Mouse (Mus musculus) layer of hippocampus, postnatal 25 days (tissue): ENCODE measurements around the gene A730049H05Rik. TPM values are rescaled to one million over a fixed set of nuclear protein-coding genes. Genes with fewer than 3 reads are reported as not detected.

Experiments used
- DNase-seq, 2 experiments: peaks; one replicate each; pipeline ENCODE4 v3.0.0; 2022; ENCODE audit warnings: mixed read lengths in 2 of 2, low spot score in 1 of 2; ENCODE audit errors: extremely low spot score in 1 of 2
- total RNA-seq, 2 experiments: library from RNA; stranded (reverse); gene quantifications; 2 replicates each; pipeline ENCODE4 v1.2.3; 2021

The A730049H05Rik gene
- total RNA-seq, 2 experiments from 2014 or later: 0.12 TPM; not detected in 1

GRCm38 (mm10) chr6:92826561-92826960, 10.3 kb downstream of the A730049H05Rik start:
- DNase-seq: no peak

- DNase-seq: no peak
These were observed 11.1 kb downstream of the A730049H05Rik start for GRCm38 (mm10) chr6:92827360-92827759.

- DNase-seq: no peak
These were observed 12.9 kb downstream of the A730049H05Rik start for GRCm38 (mm10) chr6:92829148-92829547.

- DNase-seq: no peak
These were observed 14.8 kb downstream of the A730049H05Rik start for GRCm38 (mm10) chr6:92831106-92831505.

- no peak for DNase-seq
These were observed 25.7 kb downstream of the A730049H05Rik start for GRCm38 (mm10) chr6:92842000-92842399.

- DNase-seq: no peak
These were observed 27.2 kb downstream of the A730049H05Rik start for GRCm38 (mm10) chr6:92843474-92843873.

GRCm38 (mm10) chr6:92845898-92846297, 29.6 kb downstream of the A730049H05Rik start:
- DNase-seq: no peak

- DNase-seq: no peak
These were observed 30.3 kb downstream of the A730049H05Rik start for GRCm38 (mm10) chr6:92846614-92847013.

- no peak for DNase-seq
These were observed 32.9 kb downstream of the A730049H05Rik start for GRCm38 (mm10) chr6:92849208-92849607.

GRCm38 (mm10) chr6:92850250-92850649, 34.0 kb downstream of the A730049H05Rik start:
- peak in 1 of 2 experiments; percentile 23 for DNase-seq

- DNase-seq: no peak
These were observed 38.6 kb downstream of the A730049H05Rik start for GRCm38 (mm10) chr6:92854873-92855272.

GRCm38 (mm10) chr6:92857761-92858160, 41.5 kb downstream of the A730049H05Rik start:
- no peak for DNase-seq

- DNase-seq: no peak
These were observed 42.6 kb downstream of the A730049H05Rik start for GRCm38 (mm10) chr6:92858721-92859510.

- no peak for DNase-seq
These were observed 44.1 kb downstream of the A730049H05Rik start for GRCm38 (mm10) chr6:92860285-92860912.

- no peak for DNase-seq
These were observed 46.3 kb downstream of the A730049H05Rik start for GRCm38 (mm10) chr6:92862599-92862998.

GRCm38 (mm10) chr6:92869089-92869581, 52.9 kb downstream of the A730049H05Rik start, which contains the start of gene Gm15737:
TSS of gene Gm15737 (plus strand) at chr6:92869357.
- DNase-seq: no peak

- DNase-seq: no peak
These were observed 53.4 kb downstream of the A730049H05Rik start for GRCm38 (mm10) chr6:92869582-92870219.

GRCm38 (mm10) chr6:92871813-92872212, 55.5 kb downstream of the A730049H05Rik start:
- no peak for DNase-seq

- no peak for DNase-seq
These were observed 56.5 kb downstream of the A730049H05Rik start for GRCm38 (mm10) chr6:92872766-92873165.

GRCm38 (mm10) chr6:92874854-92875253, 58.6 kb downstream of the A730049H05Rik start:
- no peak for DNase-seq

GRCm38 (mm10) chr6:92875340-92875739, 59.1 kb downstream of the A730049H05Rik start:
- DNase-seq: no peak
